Mouse (Mus musculus): Measurements from ENCODE around the gene Ube2cbp. TPM values are rescaled to one million over a fixed set of nuclear protein-coding genes. Genes with fewer than 3 reads are reported as not detected.

Ube2cbp gene
- polyA plus RNA-seq, 1 experiment from 2014 or later: 8.0 TPM

- peaks cover 20% of the 10 kb centered on the region for H3K27me3 ChIP-seq (ENCODE audit: poor library complexity, severe bottlenecking)
- H3K4me3 ChIP-seq: no peak overlapping the region
- peaks cover 22% of the 10 kb centered on the region for H3K4me1 ChIP-seq
- no peaks in the 10 kb centered on the region for H3K9me3 ChIP-seq
- H3K36me3 ChIP-seq (replicated peaks): no peaks in the 10 kb centered on the region
- H3K27ac ChIP-seq: no peak overlapping the region
- WGBS: 83% methylated on average over 3 of the region's 3 CpGs
- DNase-seq (ENCODE audit: extremely low spot score, low spot score): no peak
Observed at GRCm38 (mm10) chr9:86453626-86454025, 11.1 kb downstream of the Ube2cbp start.

- peak overlapping the region; percentile 24 for H3K4me3 ChIP-seq
- no peaks in the 10 kb centered on the region for H3K9me3 ChIP-seq
- peak; percentile 75 for DNase-seq (ENCODE audit: extremely low spot score, low spot score)
- no peaks in the 10 kb centered on the region for H3K36me3 ChIP-seq (replicated peaks)
- no peak overlapping the region for H3K27ac ChIP-seq
- H3K4me1 ChIP-seq: peaks cover 34% of the 10 kb centered on the region
- H3K27me3 ChIP-seq (ENCODE audit: poor library complexity, severe bottlenecking): peaks cover 40% of the 10 kb centered on the region
- under 1% methylated on average over 13 of the region's 13 CpGs for WGBS
Observed at GRCm38 (mm10) chr9:86451617-86452016, 13.1 kb downstream of the Ube2cbp start.

GRCm38 (mm10) chr9:86451094-86451493 lies 13.7 kb downstream of the Ube2cbp start:
- WGBS: 58% methylated on average over 6 of the region's 6 CpGs
- Histone ChIP-seq H3K4me3 (no peak overlapping the region), H3K27me3 (ENCODE audit: poor library complexity, severe bottlenecking) (peaks cover 43% of the 10 kb centered on the region), H3K27ac (no peak overlapping the region), H3K4me1 (peaks cover 34% of the 10 kb centered on the region), H3K9me3 (no peaks in the 10 kb centered on the region), H3K36me3 (replicated peaks) (no peaks in the 10 kb centered on the region)
- DNase-seq (ENCODE audit: extremely low spot score, low spot score): no peak

GRCm38 (mm10) chr9:86449581-86449980 lies 15.2 kb downstream of the Ube2cbp start:
- Histone ChIP-seq H3K4me1 (peaks cover 34% of the 10 kb centered on the region), H3K36me3 (replicated peaks) (peaks cover 8% of the 10 kb centered on the region; the same call in 1 of the 2 replicates)
- peak; percentile 88 for DNase-seq (ENCODE audit: extremely low spot score, low spot score)

DNA sequence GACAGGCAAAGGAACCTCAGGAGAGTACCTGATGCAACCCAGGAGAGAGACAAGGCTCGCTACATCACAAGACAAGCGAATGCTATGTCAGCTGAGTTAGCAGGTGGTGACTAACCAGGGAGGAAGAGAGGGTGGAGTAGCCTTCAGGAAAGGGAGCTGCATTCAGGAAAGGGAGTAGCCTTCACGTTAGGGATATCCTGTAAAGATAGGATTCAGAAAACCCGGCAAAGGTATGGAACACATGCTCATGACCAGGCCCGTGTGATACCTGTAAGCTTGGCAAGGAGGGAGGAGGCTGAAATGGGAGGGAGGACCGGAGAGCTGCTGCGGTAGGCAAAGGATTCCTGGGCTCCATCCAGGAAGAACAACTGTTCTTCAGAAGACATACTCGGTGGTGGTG lies 17.3 kb downstream of the Ube2cbp start:
- no peak for DNase-seq (ENCODE audit: extremely low spot score, low spot score)
- H3K27ac ChIP-seq: no peak overlapping the region
- peaks cover 43% of the 10 kb centered on the region for H3K27me3 ChIP-seq (ENCODE audit: poor library complexity, severe bottlenecking)
- peaks cover 34% of the 10 kb centered on the region for H3K4me1 ChIP-seq
- H3K9me3 ChIP-seq: no peaks in the 10 kb centered on the region
- H3K4me3 ChIP-seq: no peak overlapping the region
- H3K36me3 ChIP-seq (replicated peaks): peaks cover 8% of the 10 kb centered on the region; the same call in 1 of the 2 replicates
- 88% methylated on average over 8 of the region's 8 CpGs for WGBS

More at GRCm38 (mm10) chr9:86449581-86449980, 15.2 kb downstream of the Ube2cbp start:
- WGBS: 7% methylated on average over 11 of the region's 11 CpGs
- H3K27ac ChIP-seq: no peak overlapping the region
- no peak overlapping the region for H3K4me3 ChIP-seq
- peaks cover 43% of the 10 kb centered on the region for H3K27me3 ChIP-seq (ENCODE audit: poor library complexity, severe bottlenecking)
- H3K9me3 ChIP-seq: no peaks in the 10 kb centered on the region

DNA sequence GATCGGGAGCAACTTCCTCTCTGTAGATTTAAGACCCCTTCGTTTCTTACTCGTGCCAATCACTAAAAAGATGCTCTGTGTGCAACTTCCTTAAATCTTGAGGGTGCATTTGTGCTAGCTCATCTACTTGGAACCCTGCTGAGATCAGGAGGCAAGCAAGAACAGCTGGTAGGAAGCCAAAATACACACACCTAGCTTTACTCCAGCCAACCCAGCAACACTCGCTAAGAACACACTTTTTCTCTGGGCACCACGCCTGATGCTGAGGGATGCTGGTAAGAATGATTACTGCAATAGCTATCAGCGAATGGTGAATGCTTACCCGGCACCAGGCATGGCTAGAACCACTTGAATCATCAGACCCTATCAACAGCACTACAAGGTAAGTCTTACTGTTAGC lies 17.9 kb downstream of the Ube2cbp start:
- peaks cover 34% of the 10 kb centered on the region for H3K4me1 ChIP-seq
- H3K27ac ChIP-seq: no peak overlapping the region
- 95% methylated on average over 7 of the region's 7 CpGs for WGBS
- peaks cover 8% of the 10 kb centered on the region; the same call in 1 of the 2 replicates for H3K36me3 ChIP-seq (replicated peaks)
- no peaks in the 10 kb centered on the region for H3K9me3 ChIP-seq
- no peak for DNase-seq (ENCODE audit: extremely low spot score, low spot score)
- H3K4me3 ChIP-seq: no peak overlapping the region
- peaks cover 43% of the 10 kb centered on the region for H3K27me3 ChIP-seq (ENCODE audit: poor library complexity, severe bottlenecking)

DNA sequence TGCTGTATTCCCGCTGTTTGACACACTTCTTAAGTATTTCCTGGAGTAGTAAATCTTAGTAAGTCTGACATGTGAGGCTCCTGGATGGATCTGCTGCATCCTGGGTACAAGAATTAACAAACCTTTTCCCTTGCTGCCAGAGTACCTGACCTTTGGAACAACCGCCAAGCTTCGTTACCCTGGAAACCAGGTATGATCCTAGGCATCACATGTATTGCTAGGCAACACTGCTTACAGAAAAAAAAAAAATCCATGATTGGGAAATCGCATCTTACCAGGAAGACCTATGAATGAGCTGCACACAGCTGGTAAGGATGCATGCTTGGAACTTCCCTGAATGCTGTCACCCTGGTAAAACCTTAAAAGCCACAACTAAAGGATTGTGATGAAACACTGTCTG lies 22.5 kb downstream of the Ube2cbp start:
- no peaks in the 10 kb centered on the region for H3K9me3 ChIP-seq

GRCm38 (mm10) chr9:86438337-86439009 lies 26.3 kb downstream of the Ube2cbp start:
- WGBS: 81% methylated on average over 11 of the region's 11 CpGs
- DNase-seq (ENCODE audit: extremely low spot score, low spot score): no peak
- Histone ChIP-seq H3K27me3 (ENCODE audit: poor library complexity, severe bottlenecking) (no peaks in the 10 kb centered on the region), H3K9me3 (no peaks in the 10 kb centered on the region), H3K36me3 (replicated peaks) (no peaks in the 10 kb centered on the region), H3K4me3 (no peak overlapping the region), H3K27ac (no peak overlapping the region), H3K4me1 (peaks cover 8% of the 10 kb centered on the region; the same call in 1 of the 2 replicates)

More for the DNA sequence above, 22.5 kb downstream of the Ube2cbp start:
- no peak for DNase-seq (ENCODE audit: extremely low spot score, low spot score)
- Histone ChIP-seq H3K27me3 (ENCODE audit: poor library complexity, severe bottlenecking) (peaks cover 9% of the 10 kb centered on the region), H3K27ac (no peak overlapping the region), H3K4me3 (no peak overlapping the region), H3K36me3 (replicated peaks) (peaks cover 8% of the 10 kb centered on the region; the same call in 1 of the 2 replicates), H3K4me1 (peaks cover 8% of the 10 kb centered on the region; the same call in 1 of the 2 replicates)
- WGBS: 93% methylated on average over 4 of the region's 4 CpGs

GRCm38 (mm10) chr9:86436608-86437007 lies 28.1 kb downstream of the Ube2cbp start:
- peaks cover 8% of the 10 kb centered on the region; the same call in 1 of the 2 replicates for H3K4me1 ChIP-seq
- 97% methylated on average over 8 of the region's 8 CpGs for WGBS
- no peak for DNase-seq (ENCODE audit: extremely low spot score, low spot score)
- no peaks in the 10 kb centered on the region for H3K36me3 ChIP-seq (replicated peaks)
- no peaks in the 10 kb centered on the region for H3K9me3 ChIP-seq
- no peaks in the 10 kb centered on the region for H3K27me3 ChIP-seq (ENCODE audit: poor library complexity, severe bottlenecking)
- no peak overlapping the region for H3K27ac ChIP-seq
- no peak overlapping the region for H3K4me3 ChIP-seq

- H3K36me3 ChIP-seq (replicated peaks): no peaks in the 10 kb centered on the region
- no peaks in the 10 kb centered on the region for H3K9me3 ChIP-seq
- peaks cover 8% of the 10 kb centered on the region; the same call in 1 of the 2 replicates for H3K4me1 ChIP-seq
- H3K27ac ChIP-seq: no peak overlapping the region
- 97% methylated on average over 3 of the region's 3 CpGs for WGBS
- H3K27me3 ChIP-seq (ENCODE audit: poor library complexity, severe bottlenecking): no peaks in the 10 kb centered on the region
- H3K4me3 ChIP-seq: no peak overlapping the region
- no peak for DNase-seq (ENCODE audit: extremely low spot score, low spot score)
Observed at GRCm38 (mm10) chr9:86435510-86435909, 29.2 kb downstream of the Ube2cbp start.

GRCm38 (mm10) chr9:86423331-86423730 lies 41.4 kb downstream of the Ube2cbp start:
- no peak overlapping the region for H3K27ac ChIP-seq
- H3K27me3 ChIP-seq (ENCODE audit: poor library complexity, severe bottlenecking): no peaks in the 10 kb centered on the region
- WGBS: 87% methylated on average over 4 of the region's 4 CpGs
- H3K9me3 ChIP-seq: no peaks in the 10 kb centered on the region
- no peak for DNase-seq (ENCODE audit: extremely low spot score, low spot score)
- no peaks in the 10 kb centered on the region for H3K4me1 ChIP-seq
- no peaks in the 10 kb centered on the region for H3K36me3 ChIP-seq (replicated peaks)
- H3K4me3 ChIP-seq: no peak overlapping the region

DNA sequence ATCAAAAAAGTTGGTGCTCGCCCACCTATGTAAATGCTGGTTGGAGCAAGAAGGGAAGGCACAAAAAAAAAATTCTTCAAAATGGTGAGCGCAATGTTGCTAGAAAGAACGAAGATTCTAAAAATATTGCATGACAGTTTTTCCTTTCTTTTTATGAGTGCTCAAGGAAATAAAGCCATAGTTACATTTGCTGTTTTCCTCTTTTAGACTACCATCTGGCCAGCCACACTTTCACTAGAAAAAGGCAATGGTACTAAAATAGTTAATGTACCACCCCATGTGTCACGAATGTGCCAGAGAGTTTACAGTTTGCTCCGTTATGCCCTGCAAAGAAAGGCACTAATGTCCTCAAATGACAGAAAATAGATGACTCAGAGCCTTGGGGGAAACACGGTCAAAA lies 45.4 kb downstream of the Ube2cbp start:
- no peak for DNase-seq (ENCODE audit: extremely low spot score, low spot score)
- no peak overlapping the region for H3K4me3 ChIP-seq
- H3K9me3 ChIP-seq: no peaks in the 10 kb centered on the region
- no peaks in the 10 kb centered on the region for H3K36me3 ChIP-seq (replicated peaks)
- 93% methylated on average over 6 of the region's 6 CpGs for WGBS
- H3K27ac ChIP-seq: no peak overlapping the region
- H3K4me1 ChIP-seq: no peaks in the 10 kb centered on the region
- no peaks in the 10 kb centered on the region for H3K27me3 ChIP-seq (ENCODE audit: poor library complexity, severe bottlenecking)

- no peak overlapping the region for H3K4me3 ChIP-seq
- no peaks in the 10 kb centered on the region for H3K4me1 ChIP-seq
- 78% methylated on average over 1 of the region's 1 CpGs for WGBS
- H3K36me3 ChIP-seq (replicated peaks): no peaks in the 10 kb centered on the region
- no peaks in the 10 kb centered on the region for H3K27me3 ChIP-seq (ENCODE audit: poor library complexity, severe bottlenecking)
- H3K27ac ChIP-seq: no peak overlapping the region
- DNase-seq (ENCODE audit: extremely low spot score, low spot score): no peak
- H3K9me3 ChIP-seq: no peaks in the 10 kb centered on the region
Observed at GRCm38 (mm10) chr9:86417971-86418370, 46.8 kb downstream of the Ube2cbp start.

Measured in forebrain, embryonic 10.5 days (tissue).